Mouse (Mus musculus): ENCODE data around the gene Slc41a2. TPM values are rescaled to one million over a fixed set of nuclear protein-coding genes. Genes with fewer than 3 reads are reported as not detected.

Gene Slc41a2
- polyA plus RNA-seq, 2 experiments, result 0.06 to 0.14 TPM

DNA sequence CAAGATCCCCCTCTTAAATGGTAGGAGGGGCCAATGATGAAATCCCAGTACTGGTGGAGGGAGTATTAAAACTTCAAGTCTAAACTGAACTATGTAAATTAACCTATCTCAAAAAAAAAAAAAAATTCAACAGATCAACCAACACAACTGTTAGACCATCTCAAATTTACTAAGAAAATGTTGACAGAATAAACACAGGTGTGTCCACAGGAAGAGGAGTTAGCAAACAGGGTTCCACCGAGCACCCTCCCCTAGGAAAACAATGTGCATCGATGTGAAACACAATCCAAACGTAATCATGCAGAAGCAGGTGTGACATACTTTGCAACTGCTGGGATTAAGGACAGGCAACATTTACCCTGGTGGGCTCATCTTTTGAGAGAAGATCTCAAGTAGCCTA lies 12.8 kb downstream of the Slc41a2 start:
- DNase-seq (ENCODE audit: low read depth in 3 of 3, low spot score in 3 of 3) (no peak), ATAC-seq (ENCODE audit: insufficient read depth) (no peak)
- Histone ChIP-seq H3K36me3 (replicated peaks; ENCODE audit: control insufficient read depth, insufficient read depth, low read depth) (no peaks in the 10 kb centered on the region), H3K4me2 (ENCODE audit: low read depth) (no peak overlapping the region), H3K9ac (replicated peaks) (no peak overlapping the region), H3K27ac (no peak overlapping the region), H3K27me3 (ENCODE audit: control insufficient read depth, insufficient read depth, low read length) (no peaks in the 10 kb centered on the region), H3K4me1 (replicated peaks; ENCODE audit: control insufficient read depth in 2 of 2, insufficient read depth in 2 of 2, low read length in 1 of 2) (peaks cover 0 to 2% of the 10 kb centered on the region in 2 experiments; a peak in 2 of 4 replicates), H3K4me3 (ENCODE audit: insufficient read depth in 1 of 2, low read depth in 2 of 2, low read length in 2 of 2) (no peak overlapping the region), H3K9me3 (ENCODE audit: control insufficient read depth, low read length) (no peaks in the 10 kb centered on the region)
- WGBS (ENCODE audit: insufficient replicate concordance), result 71% methylated on average over 3 of the region's 3 CpGs
- TF ChIP-seq EP300 (IDR thresholded peaks at IDR 0.05; ENCODE audit: low read depth), result no peak
- TF ChIP-seq CTCF (IDR thresholded peaks at IDR 0.05; ENCODE audit: low read depth), result no peak

DNA sequence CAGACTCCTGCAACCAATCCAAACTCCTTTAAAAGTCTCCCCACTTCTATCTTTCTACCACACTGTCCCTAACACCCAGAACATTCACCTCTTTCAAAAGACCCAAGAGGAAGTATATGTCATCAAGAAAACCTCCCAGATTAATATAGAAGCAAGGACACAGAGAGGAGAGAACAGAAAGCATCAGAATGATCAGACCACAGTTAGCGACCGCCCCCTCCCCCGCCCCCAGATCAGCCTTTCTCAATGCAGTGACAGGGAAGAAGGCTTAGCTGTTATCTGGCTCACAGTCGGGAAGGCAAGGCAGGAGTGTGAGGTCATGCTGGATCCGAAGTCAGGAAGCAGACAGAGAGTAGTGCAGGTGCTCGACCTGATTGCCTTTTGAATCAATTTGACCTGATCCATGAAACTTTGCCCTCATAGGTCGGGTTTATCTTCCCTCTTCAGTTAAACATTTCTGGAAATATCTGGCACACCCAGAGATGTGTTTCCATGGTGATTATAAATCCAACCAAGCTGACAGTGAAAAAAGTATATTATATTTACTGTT lies 15.1 kb downstream of the Slc41a2 start:
- 24% methylated on average over 7 of the region's 7 CpGs for WGBS (ENCODE audit: insufficient replicate concordance)
- Histone ChIP-seq H3K4me1 (replicated peaks; ENCODE audit: control insufficient read depth in 2 of 2, insufficient read depth in 2 of 2, low read length in 1 of 2) (peaks cover 0 to 2% of the 10 kb centered on the region in 2 experiments; a peak in 2 of 4 replicates), H3K4me3 (ENCODE audit: insufficient read depth in 1 of 2, low read depth in 2 of 2, low read length in 2 of 2) (no peak overlapping the region), H3K9ac (replicated peaks) (no peak overlapping the region), H3K4me2 (ENCODE audit: low read depth) (no peak overlapping the region), H3K27me3 (ENCODE audit: control insufficient read depth, insufficient read depth, low read length) (no peaks in the 10 kb centered on the region), H3K9me3 (ENCODE audit: control insufficient read depth, low read length) (no peaks in the 10 kb centered on the region), H3K36me3 (replicated peaks; ENCODE audit: control insufficient read depth, insufficient read depth, low read depth) (no peaks in the 10 kb centered on the region), H3K27ac (no peak overlapping the region)
- DNase-seq (ENCODE audit: low read depth in 3 of 3, low spot score in 3 of 3) (no peak), ATAC-seq (ENCODE audit: insufficient read depth) (no peak)
- TF ChIP-seq EP300 (IDR thresholded peaks at IDR 0.05; ENCODE audit: low read depth), result no peak
- no peak for TF ChIP-seq CTCF (IDR thresholded peaks at IDR 0.05; ENCODE audit: low read depth)

GRCm38 (mm10) chr10:83321528-83321927 lies 16.2 kb downstream of the Slc41a2 start:
- no peak for DNase-seq (ENCODE audit: low read depth in 3 of 3, low spot score in 3 of 3)
- WGBS (ENCODE audit: insufficient replicate concordance), result 66% methylated on average over 6 of the region's 6 CpGs

GRCm38 (mm10) chr10:83320870-83321269 lies 16.8 kb downstream of the Slc41a2 start:
- peaks cover 0 to 2% of the 10 kb centered on the region in 2 experiments; a peak in 2 of 4 replicates for H3K4me1 ChIP-seq (replicated peaks; ENCODE audit: control insufficient read depth in 2 of 2, insufficient read depth in 2 of 2, low read length in 1 of 2)
- no peaks in the 10 kb centered on the region for H3K9me3 ChIP-seq (ENCODE audit: control insufficient read depth, low read length)
- H3K27ac ChIP-seq, result no peak overlapping the region
- TF ChIP-seq EP300 (IDR thresholded peaks at IDR 0.05; ENCODE audit: low read depth) (no peak), CTCF (IDR thresholded peaks at IDR 0.05; ENCODE audit: low read depth) (no peak)
- H3K9ac ChIP-seq (replicated peaks), result no peak overlapping the region
- H3K4me3 ChIP-seq (ENCODE audit: insufficient read depth in 1 of 2, low read depth in 2 of 2, low read length in 2 of 2), result no peak overlapping the region
- H3K27me3 ChIP-seq (ENCODE audit: control insufficient read depth, insufficient read depth, low read length), result no peaks in the 10 kb centered on the region
- H3K36me3 ChIP-seq (replicated peaks; ENCODE audit: control insufficient read depth, insufficient read depth, low read depth), result no peaks in the 10 kb centered on the region
- H3K4me2 ChIP-seq (ENCODE audit: low read depth), result no peak overlapping the region
- 62% methylated on average over 7 of the region's 7 CpGs for WGBS (ENCODE audit: insufficient replicate concordance)
- no peak for ATAC-seq (ENCODE audit: insufficient read depth)
- DNase-seq (ENCODE audit: low read depth in 3 of 3, low spot score in 3 of 3), result no peak

More at GRCm38 (mm10) chr10:83321528-83321927, 16.2 kb downstream of the Slc41a2 start:
- Histone ChIP-seq H3K9me3 (ENCODE audit: control insufficient read depth, low read length) (no peaks in the 10 kb centered on the region), H3K4me1 (replicated peaks; ENCODE audit: control insufficient read depth in 2 of 2, insufficient read depth in 2 of 2, low read length in 1 of 2) (peaks cover 0 to 2% of the 10 kb centered on the region in 2 experiments; a peak in 2 of 4 replicates), H3K36me3 (replicated peaks; ENCODE audit: control insufficient read depth, insufficient read depth, low read depth) (no peaks in the 10 kb centered on the region), H3K27ac (no peak overlapping the region), H3K27me3 (ENCODE audit: control insufficient read depth, insufficient read depth, low read length) (no peaks in the 10 kb centered on the region), H3K4me3 (ENCODE audit: insufficient read depth in 1 of 2, low read depth in 2 of 2, low read length in 2 of 2) (no peak overlapping the region), H3K4me2 (ENCODE audit: low read depth) (no peak overlapping the region), H3K9ac (replicated peaks) (no peak overlapping the region)
- no peak for TF ChIP-seq CTCF (IDR thresholded peaks at IDR 0.05; ENCODE audit: low read depth)
- no peak for TF ChIP-seq EP300 (IDR thresholded peaks at IDR 0.05; ENCODE audit: low read depth)
- no peak for ATAC-seq (ENCODE audit: insufficient read depth)

DNA sequence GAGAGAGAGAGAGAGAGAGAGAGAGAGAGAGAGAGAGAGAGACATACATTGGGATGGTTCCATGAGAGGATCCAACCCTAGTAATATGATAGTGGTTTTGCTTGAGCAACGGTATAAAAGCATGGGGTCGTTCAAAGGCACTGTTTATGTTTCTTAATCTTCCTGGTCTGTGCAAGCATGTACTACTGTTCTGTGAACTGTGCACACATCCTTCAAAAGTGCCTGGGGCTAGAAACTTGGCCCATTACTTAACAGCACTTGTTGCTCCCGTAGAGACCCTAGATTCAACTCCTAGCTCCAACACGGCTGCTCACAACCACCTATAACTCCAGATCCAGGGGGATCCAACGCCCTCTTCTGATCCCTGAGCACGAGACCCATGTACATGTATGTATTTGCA lies 17.3 kb downstream of the Slc41a2 start:
- Histone ChIP-seq H3K27ac (no peak overlapping the region), H3K36me3 (replicated peaks; ENCODE audit: control insufficient read depth, insufficient read depth, low read depth) (no peaks in the 10 kb centered on the region), H3K9me3 (ENCODE audit: control insufficient read depth, low read length) (no peaks in the 10 kb centered on the region), H3K4me3 (ENCODE audit: insufficient read depth in 1 of 2, low read depth in 2 of 2, low read length in 2 of 2) (no peak overlapping the region), H3K4me2 (ENCODE audit: low read depth) (no peak overlapping the region), H3K27me3 (ENCODE audit: control insufficient read depth, insufficient read depth, low read length) (no peaks in the 10 kb centered on the region), H3K9ac (replicated peaks) (no peak overlapping the region), H3K4me1 (replicated peaks; ENCODE audit: control insufficient read depth in 2 of 2, insufficient read depth in 2 of 2, low read length in 1 of 2) (peaks cover 0 to 2% of the 10 kb centered on the region in 2 experiments; a peak in 2 of 4 replicates)
- DNase-seq (ENCODE audit: low read depth in 3 of 3, low spot score in 3 of 3), result no peak
- ATAC-seq (ENCODE audit: insufficient read depth), result no peak
- TF ChIP-seq EP300 (IDR thresholded peaks at IDR 0.05; ENCODE audit: low read depth) (no peak), CTCF (IDR thresholded peaks at IDR 0.05; ENCODE audit: low read depth) (no peak)
- WGBS (ENCODE audit: insufficient replicate concordance), result 60% methylated on average over 6 of the region's 6 CpGs

Measured in liver, embryonic 14.5 days (tissue).